Mouse (Mus musculus) cerebellum, adult 2 months (tissue): ENCODE measurements around the gene Suco.

ENCODE experiments used
- CTCF ChIP-seq: fragments of 200-500 bp; IDR thresholded peaks from 2 replicates; pipeline ENCODE4 v1.5.1; 2011; ENCODE audit warnings: low read depth, mild to moderate bottlenecking, control low read depth, low read length, moderate library complexity, borderline replicate concordance; ENCODE audit not compliant: insufficient read depth
- POLR2A ChIP-seq: fragments of 200-500 bp; IDR thresholded peaks from 2 replicates; pipeline ENCODE4 v1.6.1; 2011; ENCODE audit warnings: low read length, control low read depth, borderline replicate concordance; ENCODE audit not compliant: insufficient read depth

DNA sequence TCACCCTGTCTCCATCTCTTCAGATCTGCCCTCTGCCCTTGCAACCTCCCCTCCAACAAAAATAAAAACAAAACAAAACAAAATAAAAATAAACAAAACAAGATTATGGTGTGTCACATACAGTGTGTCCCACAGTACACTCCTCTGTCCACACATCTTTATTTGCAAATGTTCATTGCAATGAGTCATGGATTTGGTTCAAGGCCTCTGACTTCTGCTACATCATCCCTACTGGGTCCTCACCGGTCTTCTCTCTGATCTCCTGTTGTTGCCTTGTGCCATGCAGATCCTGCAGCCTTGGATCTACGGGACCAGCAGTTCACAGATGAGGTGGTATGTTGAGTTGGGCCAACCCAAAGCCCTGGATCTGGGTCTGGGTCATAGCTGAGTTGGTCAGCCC is 43.1 kb upstream of the Suco start:
- no peak for TF ChIP-seq POLR2A
- no peak for TF ChIP-seq CTCF
